Mouse (Mus musculus): ENCODE measurements around the gene Tex12. TPM values are rescaled to one million over a fixed set of nuclear protein-coding genes. Genes with fewer than 3 reads are reported as not detected.

Tex12 gene
- total and polyA plus RNA-seq, 2 experiments from 2014 or later: not detected

GRCm38 (mm10) chr9:50507570-50507969, 53.6 kb downstream of the Tex12 start:
- H3K4me1 ChIP-seq (ENCODE audit: control insufficient read depth, insufficient read depth): 0 out of 2 replicates have a peak, but pooled peaks cover 3% of the 10 kb centered on the region
- 36% methylated on average over 7 of the region's 7 CpGs for WGBS
- DNase-seq (ENCODE audit: low spot score) (no peak), ATAC-seq (ENCODE audit: insufficient read depth, low read depth) (no peak)
- no peak overlapping the region for H3K27ac ChIP-seq (ENCODE audit: low read depth)
- H3K4me2 ChIP-seq (ENCODE audit: low read depth, low read length): no peak overlapping the region
- H3K9ac ChIP-seq (replicated peaks; ENCODE audit: low read depth, low read length): no peak overlapping the region
- H3K4me3 ChIP-seq (ENCODE audit: low read depth, low read length): no peak overlapping the region
- no peaks in the 10 kb centered on the region for H3K27me3 ChIP-seq (ENCODE audit: control insufficient read depth, insufficient read depth, low read length)
- no peaks in the 10 kb centered on the region for H3K9me3 ChIP-seq (replicated peaks; ENCODE audit: control insufficient read depth, low read length)
- TF ChIP-seq EP300 (IDR thresholded peaks at IDR 0.05; ENCODE audit: low read depth) (no peak), CTCF (IDR thresholded peaks at IDR 0.05; ENCODE audit: low read depth) (no peak)
- H3K36me3 ChIP-seq (replicated peaks; ENCODE audit: control insufficient read depth, insufficient read depth, low read length): no peaks in the 10 kb centered on the region

Other genes starting within 250 kb of the Tex12 start
- 275 and 362 TPM in 2 replicates for gene Rpl10-ps3, start 216.4 kb downstream of the Tex12 start, total RNA-seq (2014; rRNA removed; ENCODE audit: low replicate concordance)
- 126 and 132 TPM in 2 replicates for gene Rpl10-ps3, start 216.4 kb downstream of the Tex12 start, polyA plus RNA-seq (2015; fragmentation: Nextera tagmentation; extraction: Ambion mirVana)
- 3.7 and 7.0 TPM in 2 replicates for gene Plet1, start 66.8 kb downstream of the Tex12 start, total RNA-seq (2014; rRNA removed; ENCODE audit: low replicate concordance)
- gene Plet1, start 66.8 kb downstream of the Tex12 start, polyA plus RNA-seq (2015; fragmentation: Nextera tagmentation; extraction: Ambion mirVana): 1.2 and 1.3 TPM in 2 replicates
- 29.7 and 147 TPM in 2 replicates for gene Pts, start 32.6 kb downstream of the Tex12 start, total RNA-seq (2014; rRNA removed; ENCODE audit: low replicate concordance)
- 93.1 and 97.8 TPM in 2 replicates for gene Pts, start 32.6 kb downstream of the Tex12 start, polyA plus RNA-seq (2015; fragmentation: Nextera tagmentation; extraction: Ambion mirVana)
- 0.46 and 2.4 TPM in 2 replicates for gene Il18, start 6.5 kb downstream of the Tex12 start, total RNA-seq (2014; rRNA removed; ENCODE audit: low replicate concordance)
- 2.9 and 4.7 TPM in 2 replicates for gene Il18, start 6.5 kb downstream of the Tex12 start, polyA plus RNA-seq (2015; fragmentation: Nextera tagmentation; extraction: Ambion mirVana)
- not detected in 2 replicates for gene Bco2, start 6.1 kb downstream of the Tex12 start, total RNA-seq (2014; rRNA removed; ENCODE audit: low replicate concordance)
- gene Bco2, start 6.1 kb downstream of the Tex12 start, polyA plus RNA-seq (2015; fragmentation: Nextera tagmentation; extraction: Ambion mirVana): 0.07 TPM in 1 of 2 replicates, not detected in the other
- 980 and 992 TPM in 2 replicates for gene Sdhd, start 42.5 kb upstream of the Tex12 start, total RNA-seq (2014; rRNA removed; ENCODE audit: low replicate concordance)
- gene Sdhd, start 42.5 kb upstream of the Tex12 start, polyA plus RNA-seq (2015; fragmentation: Nextera tagmentation; extraction: Ambion mirVana): 1,236 and 1,240 TPM in 2 replicates
- 115 and 163 TPM in 2 replicates for gene Timm8b, start 42.6 kb upstream of the Tex12 start, total RNA-seq (2014; rRNA removed; ENCODE audit: low replicate concordance)
- gene Timm8b, start 42.6 kb upstream of the Tex12 start, polyA plus RNA-seq (2015; fragmentation: Nextera tagmentation; extraction: Ambion mirVana): 445 and 461 TPM in 2 replicates
- gene Pih1d2, start 56.0 kb upstream of the Tex12 start, total RNA-seq (2014; rRNA removed; ENCODE audit: low replicate concordance): 0.27 TPM in 1 of 2 replicates, not detected in the other
- gene Pih1d2, start 56.0 kb upstream of the Tex12 start, polyA plus RNA-seq (2015; fragmentation: Nextera tagmentation; extraction: Ambion mirVana): 1.2 and 1.5 TPM in 2 replicates
- 10.0 and 14.5 TPM in 2 replicates for gene Nkapd1, start 56.1 kb upstream of the Tex12 start, total RNA-seq (2014; rRNA removed; ENCODE audit: low replicate concordance)
- gene Nkapd1, start 56.1 kb upstream of the Tex12 start, polyA plus RNA-seq (2015; fragmentation: Nextera tagmentation; extraction: Ambion mirVana): 13.4 and 14.3 TPM in 2 replicates
- 155 and 215 TPM in 2 replicates for gene Dlat, start 98.5 kb upstream of the Tex12 start, total RNA-seq (2014; rRNA removed; ENCODE audit: low replicate concordance)
- gene Dlat, start 98.5 kb upstream of the Tex12 start, polyA plus RNA-seq (2015; fragmentation: Nextera tagmentation; extraction: Ambion mirVana): 203 and 204 TPM in 2 replicates
- gene Dixdc1, start 178.2 kb upstream of the Tex12 start, total RNA-seq (2014; rRNA removed; ENCODE audit: low replicate concordance): 7.7 and 19.8 TPM in 2 replicates
- 6.9 and 7.1 TPM in 2 replicates for gene Dixdc1, start 178.2 kb upstream of the Tex12 start, polyA plus RNA-seq (2015; fragmentation: Nextera tagmentation; extraction: Ambion mirVana)
- 3.6 and 4.8 TPM in 2 replicates for gene 2310030G06Rik, start 185.2 kb upstream of the Tex12 start, total RNA-seq (2014; rRNA removed; ENCODE audit: low replicate concordance)
- gene 2310030G06Rik, start 185.2 kb upstream of the Tex12 start, polyA plus RNA-seq (2015; fragmentation: Nextera tagmentation; extraction: Ambion mirVana): 10.6 and 11.0 TPM in 2 replicates
- 758 and 766 TPM in 2 replicates for gene Cryab, start 190.0 kb upstream of the Tex12 start, total RNA-seq (2014; rRNA removed; ENCODE audit: low replicate concordance)
- gene Cryab, start 190.0 kb upstream of the Tex12 start, polyA plus RNA-seq (2015; fragmentation: Nextera tagmentation; extraction: Ambion mirVana): 1,736 and 1,781 TPM in 2 replicates
- 241 and 266 TPM in 2 replicates for gene Hspb2, start 191.0 kb upstream of the Tex12 start, total RNA-seq (2014; rRNA removed; ENCODE audit: low replicate concordance)
- 309 and 313 TPM in 2 replicates for gene Hspb2, start 191.0 kb upstream of the Tex12 start, polyA plus RNA-seq (2015; fragmentation: Nextera tagmentation; extraction: Ambion mirVana)
- 7.4 and 10.0 TPM in 2 replicates for gene Fdxacb1, start 206.9 kb upstream of the Tex12 start, total RNA-seq (2014; rRNA removed; ENCODE audit: low replicate concordance)
- 7.9 and 8.1 TPM in 2 replicates for gene Fdxacb1, start 206.9 kb upstream of the Tex12 start, polyA plus RNA-seq (2015; fragmentation: Nextera tagmentation; extraction: Ambion mirVana)
- gene Alg9, start 213.7 kb upstream of the Tex12 start, total RNA-seq (2014; rRNA removed; ENCODE audit: low replicate concordance): 23.9 and 24.2 TPM in 2 replicates
- 11.4 and 11.9 TPM in 2 replicates for gene Alg9, start 213.7 kb upstream of the Tex12 start, polyA plus RNA-seq (2015; fragmentation: Nextera tagmentation; extraction: Ambion mirVana)
- 8.0 and 39.5 TPM in 2 replicates for gene 1110032A03Rik, start 214.2 kb upstream of the Tex12 start, total RNA-seq (2014; rRNA removed; ENCODE audit: low replicate concordance)
- 32.6 and 36.8 TPM in 2 replicates for gene 1110032A03Rik, start 214.2 kb upstream of the Tex12 start, polyA plus RNA-seq (2015; fragmentation: Nextera tagmentation; extraction: Ambion mirVana)

All from heart, postnatal 0 days (tissue).